Mouse (Mus musculus) forebrain, postnatal 0 days (tissue): ENCODE data around the gene Ccdc39. TPM values are rescaled to one million over a fixed set of nuclear protein-coding genes. Genes with fewer than 3 reads are reported as not detected.

Experiments
- ATAC-seq: fragments of 200-750 bp; cut with Nextera tagmentation; 2 replicates; pipeline ENCODE4 v1.8.0; 2017; ENCODE audit warnings: mild to moderate bottlenecking, moderate library complexity
- DNase-seq: peaks from one replicate; pipeline ENCODE4 v3.0.0-alpha.2; 2015
- H3K27ac ChIP-seq: fragments of 300-500 bp; sonication (generic); 2 replicates; pipeline ENCODE4 v1.5.1; 2014; ENCODE audit warnings: low read depth, mild to moderate bottlenecking, antibody characterized with exemption, low read length, moderate library complexity, mixed read lengths
- H3K27me3 ChIP-seq: fragments of 300-500 bp; sonication (generic); 2 replicates; pipeline ENCODE4 v1.6.1; 2014; ENCODE audit warnings: mild to moderate bottlenecking, low read length, mixed read lengths; ENCODE audit not compliant: insufficient read depth
- H3K36me3 ChIP-seq: fragments of 300-500 bp; sonication (generic); 2 replicates; pipeline ENCODE4 v1.6.1; 2014; ENCODE audit warnings: mild to moderate bottlenecking, moderate library complexity; ENCODE audit not compliant: insufficient read depth
- H3K4me1 ChIP-seq: fragments of 300-500 bp; sonication (generic); 2 replicates; pipeline ENCODE4 v1.6.1; 2014; ENCODE audit warnings: antibody characterized with exemption; ENCODE audit not compliant: insufficient read depth
- H3K4me2 ChIP-seq: fragments of 300-500 bp; sonication (generic); 2 replicates; pipeline ENCODE4 v1.6.1; 2014; ENCODE audit warnings: low read depth, mild to moderate bottlenecking, moderate library complexity
- H3K4me3 ChIP-seq: fragments of 300-500 bp; sonication (generic); 2 replicates; pipeline ENCODE4 v1.5.1; 2014; ENCODE audit warnings: low read depth, low read length, mixed read lengths
- H3K9ac ChIP-seq: fragments of 300-500 bp; sonication (generic); 2 replicates; pipeline ENCODE4 v1.6.1; 2014; ENCODE audit warnings: mild to moderate bottlenecking
- H3K9me3 ChIP-seq: fragments of 300-500 bp; sonication (generic); 2 replicates; pipeline ENCODE4 v1.6.1; 2016; ENCODE audit warnings: low read length
- CTCF ChIP-seq: sonication (generic); IDR thresholded peaks from 2 replicates; pipeline ENCODE4 v1.5.1; 2016; ENCODE audit warnings: antibody characterized with exemption, control low read depth, low read depth
- WGBS: fragments of 180-500 bp; shearing (Covaris S2); extraction: QIAGEN DNeasy Blood & Tissue Kit; methylation state at CpG from one replicate; pipeline ENCODE4 v1.1.7; 2014; 5-methylcytosine and 5-hydroxymethylcytosine counted together
- polyA plus RNA-seq: library from polyadenylated mRNA; unstranded; fragments of >200 nt; fragmentation: Nextera tagmentation; extraction: Ambion mirVana; gene quantifications from 2 replicates; pipeline ENCODE4 v1.2.1, GENCODE M21; 2015
- total RNA-seq: library from RNA; depleted of rRNA; stranded (reverse); fragments of >200 nt; gene quantifications from 2 replicates; pipeline ENCODE4 v1.2.3, GENCODE M21; 2014

The Ccdc39 gene
- total and polyA plus RNA-seq, 2 experiments from 2014 or later: 12.9 to 26.7 TPM

DNA sequence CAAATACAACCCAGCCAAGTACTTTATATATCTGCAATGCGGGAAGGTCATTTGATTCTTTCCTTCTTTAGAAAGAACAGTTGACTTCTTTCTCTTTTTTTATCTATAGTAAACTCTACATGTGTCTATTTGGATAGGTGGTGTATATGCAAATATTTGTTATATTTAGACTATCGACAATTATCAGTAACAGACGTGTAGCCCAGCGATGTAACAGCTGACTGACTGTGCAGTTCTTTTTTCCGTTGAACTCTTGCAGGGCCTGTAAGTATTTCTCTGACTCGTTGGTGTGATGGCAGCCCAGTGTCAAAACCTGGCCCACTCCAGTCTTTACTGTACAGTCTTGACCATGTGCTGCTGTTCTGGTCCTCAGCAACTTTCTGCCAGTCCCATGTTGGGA lies 2.5 kb upstream of the Ccdc39 start:
- 87% methylated on average over 6 of the region's 6 CpGs for WGBS
- Histone ChIP-seq H3K27me3 (no peaks in the 10 kb centered on the region), H3K4me1 (peaks cover 5% of the 10 kb centered on the region; the same call in 1 of the 2 replicates), H3K4me3 (no peak overlapping the region), H3K36me3 (no peaks in the 10 kb centered on the region), H3K9me3 (no peaks in the 10 kb centered on the region), H3K9ac (no peak overlapping the region), H3K4me2 (no peak overlapping the region), H3K27ac (no peak overlapping the region)
- ATAC-seq: no peak
- no peak for TF ChIP-seq CTCF
- no peak for DNase-seq

GRCm38 (mm10) chr3:33838877-33839276 lies 5.2 kb downstream of the Ccdc39 start:
- no peak for TF ChIP-seq CTCF

GRCm38 (mm10) chr3:33836576-33836975 lies 7.5 kb downstream of the Ccdc39 start:
- DNase-seq (no peak), ATAC-seq (no peak)
- no peak overlapping the region for H3K4me2 ChIP-seq
- no peaks in the 10 kb centered on the region for H3K9me3 ChIP-seq
- H3K9ac ChIP-seq: no peak overlapping the region
- H3K27ac ChIP-seq: no peak overlapping the region
- peaks cover 9% of the 10 kb centered on the region; the same call in 1 of the 2 replicates for H3K36me3 ChIP-seq
- H3K4me3 ChIP-seq: no peak overlapping the region
- no peaks in the 10 kb centered on the region for H3K27me3 ChIP-seq
- H3K4me1 ChIP-seq: no peaks in the 10 kb centered on the region
- 95% methylated on average over 13 of the region's 13 CpGs for WGBS
- no peak for TF ChIP-seq CTCF

More at GRCm38 (mm10) chr3:33838877-33839276, 5.2 kb downstream of the Ccdc39 start:
- Histone ChIP-seq H3K27me3 (no peaks in the 10 kb centered on the region), H3K9ac (no peak overlapping the region), H3K36me3 (0 out of 2 replicates have a peak, but pooled peaks cover 4% of the 10 kb centered on the region), H3K27ac (no peak overlapping the region), H3K4me1 (no peaks in the 10 kb centered on the region), H3K9me3 (no peaks in the 10 kb centered on the region), H3K4me2 (no peak overlapping the region), H3K4me3 (no peak overlapping the region)
- no peak for DNase-seq
- ATAC-seq: no peak
- 73% methylated on average over 10 of the region's 10 CpGs for WGBS

- Histone ChIP-seq H3K36me3 (peaks cover 12% of the 10 kb centered on the region; the same call in 1 of the 2 replicates), H3K4me2 (no peak overlapping the region), H3K9ac (no peak overlapping the region), H3K27me3 (no peaks in the 10 kb centered on the region), H3K9me3 (no peaks in the 10 kb centered on the region), H3K27ac (no peak overlapping the region), H3K4me1 (no peaks in the 10 kb centered on the region), H3K4me3 (no peak overlapping the region)
- DNase-seq: no peak
- 86% methylated on average over 10 of the region's 10 CpGs for WGBS
- no peak for ATAC-seq
- no peak for TF ChIP-seq CTCF
These were observed 11.8 kb downstream of the Ccdc39 start for GRCm38 (mm10) chr3:33832351-33832750.

DNA sequence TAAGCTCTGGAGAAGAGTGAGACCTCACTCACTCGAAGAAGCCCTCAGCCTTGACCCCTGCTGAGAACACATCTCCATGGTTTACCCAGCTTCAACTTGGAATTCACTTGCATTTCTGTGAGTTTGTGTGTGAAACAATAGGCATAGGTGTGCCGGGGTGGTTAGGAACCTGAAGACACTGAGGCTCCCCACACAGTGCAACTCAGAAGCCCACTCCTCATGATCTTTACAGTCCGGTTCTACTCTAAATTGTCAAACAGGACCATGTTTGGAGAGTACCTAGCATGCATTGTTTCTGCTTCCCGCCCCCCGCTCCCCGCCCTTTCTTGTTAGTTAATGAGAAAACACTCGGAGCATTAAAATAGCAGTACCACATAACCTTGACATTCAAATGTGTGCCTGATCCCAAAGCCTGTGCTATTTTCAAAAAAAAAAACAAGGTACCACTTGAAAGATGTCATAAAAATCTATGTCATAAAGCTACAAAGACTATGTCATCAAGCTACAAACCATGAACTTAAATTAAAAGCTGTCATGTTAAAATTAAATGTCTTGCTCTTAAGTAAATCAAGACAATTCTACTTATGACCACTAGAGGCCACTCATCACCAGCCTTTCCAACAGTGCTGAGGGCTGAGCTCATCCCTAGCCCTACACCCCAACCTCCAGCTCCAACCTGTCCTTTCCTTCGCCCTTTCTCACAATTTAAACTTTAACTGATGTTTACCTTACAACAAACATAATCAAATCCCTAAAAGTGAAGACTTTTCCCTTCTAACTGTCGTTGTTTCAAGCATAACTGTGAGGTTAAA lies 19.8 kb downstream of the Ccdc39 start:
- H3K27ac ChIP-seq: no peak overlapping the region
- H3K4me2 ChIP-seq: no peak overlapping the region
- H3K9me3 ChIP-seq: no peaks in the 10 kb centered on the region
- no peaks in the 10 kb centered on the region for H3K27me3 ChIP-seq
- ATAC-seq: peak; percentile 93
- no peaks in the 10 kb centered on the region for H3K36me3 ChIP-seq
- H3K4me3 ChIP-seq: no peak overlapping the region
- DNase-seq: peak; percentile 63
- no peaks in the 10 kb centered on the region for H3K4me1 ChIP-seq
- no peak overlapping the region for H3K9ac ChIP-seq
- 45% methylated on average over 9 of the region's 9 CpGs for WGBS
- TF ChIP-seq CTCF: peak; percentile 88

DNA sequence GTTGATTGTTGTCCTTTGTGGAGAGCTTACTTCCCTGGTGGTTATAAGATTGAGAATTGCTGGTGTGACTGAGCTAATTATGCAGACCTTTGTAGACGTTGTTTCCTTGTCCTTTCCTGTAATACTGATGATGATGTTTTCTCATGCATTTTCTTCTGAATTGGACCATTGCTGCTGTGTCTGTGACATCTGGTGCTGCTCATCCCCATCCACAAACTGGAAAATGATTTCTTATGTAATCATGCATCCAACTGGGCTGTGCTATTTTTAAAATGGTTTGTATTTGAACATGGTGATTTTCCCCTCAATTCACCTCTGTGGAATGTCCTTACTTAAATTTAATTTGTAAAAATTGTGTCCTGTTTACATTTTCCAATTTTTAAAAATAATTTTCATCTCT lies 37.0 kb downstream of the Ccdc39 start:
- Histone ChIP-seq H3K9ac (no peak overlapping the region), H3K27ac (no peak overlapping the region), H3K9me3 (no peaks in the 10 kb centered on the region), H3K4me1 (no peaks in the 10 kb centered on the region), H3K36me3 (peaks cover 42% of the 10 kb centered on the region), H3K4me3 (no peak overlapping the region), H3K27me3 (no peaks in the 10 kb centered on the region), H3K4me2 (no peak overlapping the region)
- no peak for ATAC-seq
- 86% methylated on average over 1 of the region's 1 CpGs for WGBS
- DNase-seq: no peak
- TF ChIP-seq CTCF: no peak

DNA sequence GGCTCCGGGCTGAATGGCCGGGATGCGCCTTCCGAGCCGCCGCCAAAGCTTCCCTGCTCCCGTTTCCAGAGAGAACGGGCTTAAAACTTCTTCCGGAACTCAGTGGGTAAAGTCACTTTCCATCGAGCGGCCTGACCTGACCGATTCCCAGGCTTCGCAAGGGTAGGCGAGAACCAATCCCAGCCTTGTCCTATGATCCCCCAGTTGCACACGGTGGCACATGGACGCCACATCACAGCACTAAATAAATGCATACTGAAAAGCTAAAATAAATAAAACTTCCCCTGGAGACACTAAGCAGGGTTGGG lies 43.6 kb downstream of the Ccdc39 start:
- under 1% methylated on average over 16 of the region's 16 CpGs for WGBS
- Histone ChIP-seq H3K9me3 (no peaks in the 10 kb centered on the region), H3K9ac (peak overlapping the region; percentile 92), H3K27me3 (no peaks in the 10 kb centered on the region), H3K4me1 (peaks cover 6% of the 10 kb centered on the region), H3K4me3 (peak overlapping the region; percentile 64), H3K27ac (peak overlapping the region; percentile 99), H3K4me2 (peak overlapping the region; percentile 67), H3K36me3 (peaks cover 12% of the 10 kb centered on the region)
- DNase-seq (no peak), ATAC-seq (peak; percentile 3; the same call in 1 of the 2 replicates)
- no peak for TF ChIP-seq CTCF
